Mouse (Mus musculus) forebrain, embryonic 12.5 days (tissue): Measurements from ENCODE around the gene Atp6v1g2. TPM values are rescaled to one million over a fixed set of nuclear protein-coding genes. Genes with fewer than 3 reads are reported as not detected.

Experiments
- microRNA-seq: library from miRNA; unstranded; fragments of <30 nt; microRNA quantifications from one replicate; pipeline ENCODE4, GENCODE M21; 2017
- polyA plus RNA-seq: library from polyadenylated mRNA; unstranded; fragments of >200 nt; fragmentation: Nextera tagmentation; extraction: Ambion mirVana; gene quantifications from 2 replicates; pipeline ENCODE4 v1.2.1, GENCODE M21; 2016

Gene Atp6v1g2
- polyA plus RNA-seq, 1 experiment from 2014 or later, result 17.3 TPM

Small RNAs within 50 kb of the gene (microRNA-seq; reads per million reads assigned to microRNA genes)
- gene Mir6973a (not detected), gene Mir6974 (not detected), gene Mir6975 (4.4 reads per million, percentile 16 among the genes with 10 or more reads in this experiment), gene Mir8094 (not detected)

Other genes starting within 250 kb of the Atp6v1g2 start
- 158 and 159 TPM in 2 replicates for gene Vars, start 232.7 kb upstream of the Atp6v1g2 start, polyA plus RNA-seq
- gene Vwa7, start 217.1 kb upstream of the Atp6v1g2 start, polyA plus RNA-seq, result 0.17 and 0.27 TPM in 2 replicates
- gene Sapcd1, start 205.6 kb upstream of the Atp6v1g2 start, polyA plus RNA-seq, result 7.4 and 7.7 TPM in 2 replicates
- gene Msh5, start 186.9 kb upstream of the Atp6v1g2 start, polyA plus RNA-seq, result 5.3 and 5.6 TPM in 2 replicates
- 152 and 155 TPM in 2 replicates for gene Clic1, start 183.7 kb upstream of the Atp6v1g2 start, polyA plus RNA-seq
- gene Ddah2, start 174.6 kb upstream of the Atp6v1g2 start, polyA plus RNA-seq, result 513 and 534 TPM in 2 replicates
- gene Ly6g6c, start 168.3 kb upstream of the Atp6v1g2 start, polyA plus RNA-seq, result not detected in 2 replicates
- gene Mpig6b, start 167.5 kb upstream of the Atp6v1g2 start, polyA plus RNA-seq, result 0.40 and 0.54 TPM in 2 replicates
- 0.28 and 0.50 TPM in 2 replicates for gene Ly6g6e, start 156.8 kb upstream of the Atp6v1g2 start, polyA plus RNA-seq
- gene Ly6g6d, start 155.6 kb upstream of the Atp6v1g2 start, polyA plus RNA-seq, result 0.29 and 1.6 TPM in 2 replicates
- gene Ly6g6f, start 148.1 kb upstream of the Atp6v1g2 start, polyA plus RNA-seq, result 0.17 and 0.18 TPM in 2 replicates
- gene Abhd16a, start 144.4 kb upstream of the Atp6v1g2 start, polyA plus RNA-seq, result 59.2 and 70.7 TPM in 2 replicates
- not detected in 2 replicates for gene Ly6g5c, start 125.4 kb upstream of the Atp6v1g2 start, polyA plus RNA-seq
- gene Ly6g5b, start 118.2 kb upstream of the Atp6v1g2 start, polyA plus RNA-seq, result 0.96 and 1.5 TPM in 2 replicates
- gene Gpank1, start 112.2 kb upstream of the Atp6v1g2 start, polyA plus RNA-seq, result 27.4 and 28.1 TPM in 2 replicates
- gene Csnk2b, start 111.6 kb upstream of the Atp6v1g2 start, polyA plus RNA-seq, result 283 and 284 TPM in 2 replicates
- 5.3 and 7.2 TPM in 2 replicates for gene D17H6S53E, start 107.3 kb upstream of the Atp6v1g2 start, polyA plus RNA-seq
- 0.46 and 0.63 TPM in 2 replicates for gene Apom, start 101.6 kb upstream of the Atp6v1g2 start, polyA plus RNA-seq
- 88.9 and 97.8 TPM in 2 replicates for gene Bag6, start 98.5 kb upstream of the Atp6v1g2 start, polyA plus RNA-seq
- gene Prrc2a, start 68.8 kb upstream of the Atp6v1g2 start, polyA plus RNA-seq, result 221 and 231 TPM in 2 replicates
- gene Aif1, start 57.6 kb upstream of the Atp6v1g2 start, polyA plus RNA-seq, result 4.3 and 4.9 TPM in 2 replicates
- 4.0 and 4.8 TPM in 2 replicates for gene Lst1, start 45.2 kb upstream of the Atp6v1g2 start, polyA plus RNA-seq
- not detected in 2 replicates for gene Ltb, start 39.2 kb upstream of the Atp6v1g2 start, polyA plus RNA-seq
- not detected in 2 replicates for gene Tnf, start 31.7 kb upstream of the Atp6v1g2 start, polyA plus RNA-seq
- gene Lta, start 28.3 kb upstream of the Atp6v1g2 start, polyA plus RNA-seq, result not detected in 2 replicates
- 0.41 TPM in 2 replicates for gene Gm16181, start 12.8 kb upstream of the Atp6v1g2 start, polyA plus RNA-seq
- 11.0 and 12.9 TPM in 2 replicates for gene Nfkbil1, start 2.1 kb downstream of the Atp6v1g2 start, polyA plus RNA-seq
- 614 and 623 TPM in 2 replicates for gene Ddx39b, start 8.1 kb downstream of the Atp6v1g2 start, polyA plus RNA-seq
- 37.2 and 39.2 TPM in 2 replicates for gene H2-D1, start 29.1 kb downstream of the Atp6v1g2 start, polyA plus RNA-seq
- gene H2-Q1, start 86.7 kb downstream of the Atp6v1g2 start, polyA plus RNA-seq, result not detected in 2 replicates
- gene H2-Q2, start 108.6 kb downstream of the Atp6v1g2 start, polyA plus RNA-seq, result not detected in 2 replicates
- gene H2-Q4, start 146.0 kb downstream of the Atp6v1g2 start, polyA plus RNA-seq, result 1.3 and 1.6 TPM in 2 replicates
- 0.23 and 0.34 TPM in 2 replicates for gene H2-Q6, start 191.2 kb downstream of the Atp6v1g2 start, polyA plus RNA-seq
- gene H2-Q7, start 205.5 kb downstream of the Atp6v1g2 start, polyA plus RNA-seq, result 5.1 and 5.6 TPM in 2 replicates
- gene H2-Q10, start 236.4 kb downstream of the Atp6v1g2 start, polyA plus RNA-seq, result 0.04 TPM in 1 of 2 replicates, not detected in the other